In the genomic region with DNA sequence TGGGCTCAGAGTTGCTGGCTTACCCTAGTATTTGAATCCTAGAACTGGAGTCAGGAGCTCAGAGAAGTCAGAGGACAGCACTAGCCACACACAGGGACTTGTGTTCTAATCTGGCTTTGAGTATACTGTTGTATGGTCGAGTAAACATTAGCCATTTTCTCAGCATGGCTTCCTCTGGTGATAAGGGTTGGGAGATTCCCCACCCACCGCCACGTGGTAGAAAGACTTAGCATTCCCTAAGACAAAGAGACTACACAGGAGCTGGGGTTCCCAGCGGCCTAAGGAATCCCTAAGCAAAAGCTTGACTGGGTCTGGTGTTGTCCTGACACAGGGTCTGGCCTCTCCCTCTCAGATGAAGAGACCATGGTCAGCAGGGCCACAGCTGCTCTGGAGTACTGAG, we compare ENCODE assay signal across 12 mouse cellular contexts. TPM values are rescaled to one million over a fixed set of nuclear protein-coding genes. Genes with fewer than 3 reads are reported as not detected.
DNase-seq lines count a peak whose midpoint lies in the region; ATAC-seq lines count a peak whose summit lies in the region.
"Had no signal": no experiment of that assay in that cellular context is flagged by ENCODE, and none has a peak within 500 bp of the region (broad histone marks: within the 10 kb centered on the region; RNA-seq: fewer than 3 reads in every experiment).

No protein-coding gene starts in this region.

- H3K27me3 ChIP-seq in erythroblast, embryonic 14.5 days (ENCODE audit: control insufficient read depth), result no peaks in the 10 kb centered on the region
- H3K27me3 ChIP-seq in kidney, embryonic 16.5 days (ENCODE audit: insufficient read depth, low read length), result no peaks in the 10 kb centered on the region
- no peaks in the 10 kb centered on the region for H3K27me3 ChIP-seq in liver, embryonic 11.5 days (replicated peaks; ENCODE audit: control insufficient read depth, insufficient read depth, low read length)
- H3K27me3 ChIP-seq: forebrain, embryonic 13.5 days had no signal

- peak overlapping the region; percentile 72 for H3K27ac ChIP-seq in kidney, embryonic 16.5 days (ENCODE audit: low read length)
- H3K27ac ChIP-seq in liver, embryonic 11.5 days (ENCODE audit: low read depth, low read length), result peak overlapping the region; percentile 96
- H3K27ac ChIP-seq: forebrain, embryonic 13.5 days had no signal

- 67% methylated on average over 4 of the region's 4 CpGs for WGBS in kidney, embryonic 16.5 days
- 27% methylated on average over 4 of the region's 4 CpGs for WGBS in liver, embryonic 11.5 days

- no peaks in the 10 kb centered on the region for H3K9me3 ChIP-seq in erythroblast, embryonic 14.5 days (ENCODE audit: control insufficient read depth, low read length)
- no peaks in the 10 kb centered on the region for H3K9me3 ChIP-seq in kidney, embryonic 16.5 days (ENCODE audit: low read length)
- no peaks in the 10 kb centered on the region for H3K9me3 ChIP-seq in liver, embryonic 11.5 days (ENCODE audit: control insufficient read depth, low read length)
- H3K9me3 ChIP-seq: forebrain, embryonic 13.5 days had no signal

- DNase-seq in kidney, adult 11 months, result no peak
- DNase-seq in c-Kit-positive CD71-positive TER-119-negative erythroid progenitor cells, embryonic 14.5 days (ENCODE audit: low read depth), result peak; percentile 40
- DNase-seq in liver, embryonic 11.5 days (ENCODE audit: low spot score), result peak; percentile 35
- DNase-seq in urinary bladder, postnatal 10 days (ENCODE audit: low spot score), result no peak
- DNase-seq in gastrocnemius, postnatal 10 days, result no peak

- H3K4me3 ChIP-seq in erythroblast, embryonic 14.5 days (replicated peaks), result peak overlapping the region; percentile 23
- no peak overlapping the region for H3K4me3 ChIP-seq in kidney, embryonic 16.5 days (ENCODE audit: low read length)
- H3K4me3 ChIP-seq in liver, embryonic 11.5 days (ENCODE audit: low read depth, low read length), result peak overlapping the region; percentile 51
- H3K4me3 ChIP-seq: forebrain, embryonic 13.5 days had no signal

- peaks cover 58% of the 10 kb centered on the region for H3K4me1 ChIP-seq in erythroblast, embryonic 14.5 days (ENCODE audit: control insufficient read depth)
- H3K4me1 ChIP-seq in kidney, embryonic 16.5 days (ENCODE audit: insufficient read depth, low read length), result peaks cover 19% of the 10 kb centered on the region
- peaks cover 73% of the 10 kb centered on the region for H3K4me1 ChIP-seq in liver, embryonic 11.5 days (replicated peaks; ENCODE audit: control insufficient read depth, insufficient read depth, low read length)

- ATAC-seq in erythroblast, adult 5-6 weeks (replicated peaks; ENCODE audit: low FRiP score, poor library complexity, severe bottlenecking), result no peak
- ATAC-seq in kidney, embryonic 16.5 days (ENCODE audit: low FRiP score, low TSS enrichment), result no peak
- no peak for ATAC-seq in liver, embryonic 11.5 days (replicated peaks; ENCODE audit: low FRiP score)
- ATAC-seq: forebrain, embryonic 13.5 days; inflammation-experienced regulatory T-cells, adult 6 months; midbrain, embryonic 16.5 days had no signal

- no peak overlapping the region for H3K9ac ChIP-seq in kidney, embryonic 16.5 days (replicated peaks; ENCODE audit: low read length)
- peak overlapping the region; percentile 80 for H3K9ac ChIP-seq in liver, embryonic 11.5 days (ENCODE audit: low read depth, low read length)
- H3K9ac ChIP-seq: forebrain, embryonic 13.5 days had no signal

- H3K36me3 ChIP-seq in erythroblast, embryonic 14.5 days (ENCODE audit: control insufficient read depth), result no peaks in the 10 kb centered on the region
- H3K36me3 ChIP-seq in kidney, embryonic 16.5 days (ENCODE audit: insufficient read depth, low read length), result no peaks in the 10 kb centered on the region
- H3K36me3 ChIP-seq in liver, embryonic 11.5 days (ENCODE audit: control insufficient read depth, insufficient read depth, low read length), result no peaks in the 10 kb centered on the region

- H3K4me2 ChIP-seq in kidney, embryonic 16.5 days (replicated peaks; ENCODE audit: low read depth, low read length), result no peak overlapping the region
- peak overlapping the region; percentile 71 for H3K4me2 ChIP-seq in liver, embryonic 11.5 days
- H3K4me2 ChIP-seq: forebrain, embryonic 13.5 days had no signal

RNA-seq across cellular contexts. Expression of a gene that starts 3.4 kb away (rescaled TPM):
- polyA plus RNA-seq in erythroblast, embryonic 14.5 days (2012), result 3.2 and 3.6 TPM in 2 replicates
- total RNA-seq in erythroblast, adult 5-6 weeks (2015; ENCODE audit: low replicate concordance), result 7.5 TPM in 1 of 2 replicates, not detected in the other
- 4.9 and 8.2 TPM in 2 replicates for total RNA-seq in erythroblast, adult 5-6 weeks (2017; ENCODE audit: low replicate concordance)
- 257 and 266 TPM in 2 replicates for polyA plus RNA-seq in kidney, embryonic 16.5 days (2015; fragmentation: Nextera tagmentation; extraction: Ambion mirVana)
- 161 and 181 TPM in 2 replicates for polyA plus RNA-seq in liver, embryonic 11.5 days (2014; fragmentation: Nextera tagmentation; extraction: Ambion mirVana)
- 100 to 1,000 TPM; 104 to 147 TPM for total RNA-seq in gastrocnemius, postnatal 10 days (2021)

RNA-seq across cellular contexts. Expression of a gene that starts 10.0 kb away (rescaled TPM):
- polyA plus RNA-seq in erythroblast, embryonic 14.5 days (2012), result not detected in 2 replicates
- total RNA-seq in erythroblast, adult 5-6 weeks (2015; ENCODE audit: low replicate concordance), result not detected in 2 replicates
- not detected in 2 replicates for total RNA-seq in erythroblast, adult 5-6 weeks (2017; ENCODE audit: low replicate concordance)
- polyA plus RNA-seq in kidney, embryonic 16.5 days (2015; fragmentation: Nextera tagmentation; extraction: Ambion mirVana), result not detected in 2 replicates
- not detected in 2 replicates for polyA plus RNA-seq in liver, embryonic 11.5 days (2014; fragmentation: Nextera tagmentation; extraction: Ambion mirVana)
- total RNA-seq in gastrocnemius, postnatal 10 days (2021), result under 1 TPM in 1 of 2 experiments, not detected in 1; 0.40 TPM
- total RNA-seq: left cerebral cortex, postnatal 14 days had no signal
- polyA plus RNA-seq: forebrain, embryonic 13.5 days; inflammation-experienced regulatory T-cells, adult 6 months; midbrain, embryonic 16.5 days had no signal

RNA-seq across cellular contexts. Expression of a gene that starts 27.8 kb away (rescaled TPM):
- 0.02 and 0.31 TPM in 2 replicates for polyA plus RNA-seq in erythroblast, embryonic 14.5 days (2012)
- 17.1 and 32.7 TPM in 2 replicates for total RNA-seq in erythroblast, adult 5-6 weeks (2015; ENCODE audit: low replicate concordance)
- 23.0 and 24.4 TPM in 2 replicates for total RNA-seq in erythroblast, adult 5-6 weeks (2017; ENCODE audit: low replicate concordance)
- 53.0 and 57.0 TPM in 2 replicates for polyA plus RNA-seq in kidney, embryonic 16.5 days (2015; fragmentation: Nextera tagmentation; extraction: Ambion mirVana)
- 36.1 and 40.1 TPM in 2 replicates for polyA plus RNA-seq in liver, embryonic 11.5 days (2014; fragmentation: Nextera tagmentation; extraction: Ambion mirVana)
- total RNA-seq in gastrocnemius, postnatal 10 days (2021), result 1 to 10 TPM; 9.3 to 9.4 TPM

RNA-seq across cellular contexts. Expression of a gene that starts 51.8 kb away (rescaled TPM):
- not detected in 2 replicates for polyA plus RNA-seq in erythroblast, embryonic 14.5 days (2012)
- not detected in 2 replicates for total RNA-seq in erythroblast, adult 5-6 weeks (2015; ENCODE audit: low replicate concordance)
- total RNA-seq in erythroblast, adult 5-6 weeks (2017; ENCODE audit: low replicate concordance), result 0.34 TPM in 1 of 2 replicates, not detected in the other
- polyA plus RNA-seq in kidney, embryonic 16.5 days (2015; fragmentation: Nextera tagmentation; extraction: Ambion mirVana), result 39.3 and 40.3 TPM in 2 replicates
- polyA plus RNA-seq in liver, embryonic 11.5 days (2014; fragmentation: Nextera tagmentation; extraction: Ambion mirVana), result 10.5 and 11.1 TPM in 2 replicates
- 1 to 10 TPM; 2.9 to 3.4 TPM for total RNA-seq in gastrocnemius, postnatal 10 days (2021)

RNA-seq across cellular contexts. Expression of a gene that starts 60.0 kb away (rescaled TPM):
- 0.07 and 0.41 TPM in 2 replicates for polyA plus RNA-seq in erythroblast, embryonic 14.5 days (2012)
- total RNA-seq in erythroblast, adult 5-6 weeks (2015; ENCODE audit: low replicate concordance), result 7.3 and 10.0 TPM in 2 replicates
- total RNA-seq in erythroblast, adult 5-6 weeks (2017; ENCODE audit: low replicate concordance), result 3.3 and 4.6 TPM in 2 replicates
- 23.7 and 27.0 TPM in 2 replicates for polyA plus RNA-seq in kidney, embryonic 16.5 days (2015; fragmentation: Nextera tagmentation; extraction: Ambion mirVana)
- 7.1 and 10.5 TPM in 2 replicates for polyA plus RNA-seq in liver, embryonic 11.5 days (2014; fragmentation: Nextera tagmentation; extraction: Ambion mirVana)
- total RNA-seq in gastrocnemius, postnatal 10 days (2021), result 10 to 100 TPM; 22.5 to 33.5 TPM

Comparison
In these comparisons a context has a peak if more than half of its experiments do, and no peak if none do; other contexts are left out.
1. DNase-seq: peak in c-Kit-positive CD71-positive TER-119-negative erythroid progenitor cells, embryonic 14.5 days (single experiment) and liver, embryonic 11.5 days (single experiment); none in kidney, adult 11 months (single experiment), urinary bladder, postnatal 10 days (single experiment) and gastrocnemius, postnatal 10 days (single experiment).
2. RNA of a gene that starts 3.4 kb away (polyA plus RNA-seq): 257 to 266 TPM in kidney, embryonic 16.5 days and 161 to 181 TPM in liver, embryonic 11.5 days; 3.2 to 3.6 TPM in erythroblast, embryonic 14.5 days; every median in the first group is over 10 times any median in the second.
3. RNA of a gene that starts 27.8 kb away (polyA plus RNA-seq): 53.0 to 57.0 TPM in kidney, embryonic 16.5 days and 36.1 to 40.1 TPM in liver, embryonic 11.5 days; 0.02 to 0.31 TPM in erythroblast, embryonic 14.5 days; every median in the first group is over 10 times any median in the second.